Mouse (Mus musculus) gastrocnemius, adult 8-10 months (tissue): ENCODE data around the gene Pde1c. TPM values are rescaled to one million over a fixed set of nuclear protein-coding genes. Genes with fewer than 3 reads are reported as not detected.
"Not testable (repeated sequence)": the region's sequence is repeated elsewhere in the genome, so short reads cannot be mapped to it uniquely, and the experiment has no call there.

ENCODE experiments used
- DNase-seq, 2 experiments: peaks; one replicate each; pipeline ENCODE4 v3.0.0; 2022; ENCODE audit warnings: low spot score in 2 of 2
- total RNA-seq, 4 experiments: library from RNA; stranded (reverse); gene quantifications; 2 replicates each; pipeline ENCODE4 v1.2.4; 2022

Pde1c gene
- under 1 TPM; 0.46 to 0.87 (median 0.68) TPM for total RNA-seq

GRCm38 (mm10) chr6:56568470-56569372 lies at the start of gene Pde1c:
Pde1c (minus strand) TSS chr6:56569103.
- DNase-seq, result no peak

- DNase-seq, result no peak
Observed at GRCm38 (mm10) chr6:56616982-56617613, 48.2 kb upstream of the Pde1c start.

- DNase-seq, result no peak
Observed at GRCm38 (mm10) chr6:56616228-56616981, 47.5 kb upstream of the Pde1c start.

DNA sequence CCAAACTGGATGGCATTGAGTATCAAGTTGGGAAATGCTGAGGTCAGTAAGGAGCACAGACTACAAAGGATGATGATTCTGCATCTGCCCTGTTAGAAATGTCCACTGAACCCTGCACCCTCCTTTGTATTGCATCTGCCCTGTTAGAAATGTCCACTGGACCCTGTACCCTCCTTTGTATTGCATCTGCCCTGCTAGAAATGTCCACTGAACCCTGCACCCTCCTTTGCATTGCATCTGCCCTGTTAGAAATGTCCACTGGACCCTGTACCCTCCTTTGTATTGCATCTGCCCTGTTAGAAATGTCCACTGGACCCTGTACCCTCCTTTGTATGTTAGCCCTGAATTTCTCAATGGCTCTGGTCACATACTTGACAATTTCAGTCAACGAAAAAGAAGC lies 40.6 kb upstream of the Pde1c start:
- DNase-seq, result not testable (repeated sequence)

- DNase-seq, result peak; percentile 19 to 30
Observed at GRCm38 (mm10) chr6:56608277-56608676, 39.4 kb upstream of the Pde1c start.

- DNase-seq, result no peak
Observed at GRCm38 (mm10) chr6:56579568-56579967, 10.7 kb upstream of the Pde1c start.

DNA sequence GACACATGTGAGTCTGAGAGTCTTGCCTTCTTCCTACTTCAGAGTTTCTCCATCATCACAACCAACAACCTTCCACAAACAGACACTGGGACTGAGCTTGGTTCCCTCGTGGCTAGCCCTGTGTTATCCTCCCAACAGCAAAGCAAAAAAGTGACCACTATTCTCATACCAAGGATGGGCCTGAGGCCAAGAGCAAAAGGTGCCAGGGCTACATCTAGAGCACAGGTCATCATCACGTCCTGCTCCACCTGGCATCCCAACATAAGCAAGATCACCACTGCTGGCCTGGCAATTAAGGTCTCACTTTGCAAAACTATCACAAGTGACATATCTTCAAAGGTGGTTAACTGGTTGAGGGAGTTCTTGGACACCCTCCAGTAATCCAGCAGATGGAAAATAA lies 8.0 kb downstream of the Pde1c start:
- DNase-seq, result no peak

DNA sequence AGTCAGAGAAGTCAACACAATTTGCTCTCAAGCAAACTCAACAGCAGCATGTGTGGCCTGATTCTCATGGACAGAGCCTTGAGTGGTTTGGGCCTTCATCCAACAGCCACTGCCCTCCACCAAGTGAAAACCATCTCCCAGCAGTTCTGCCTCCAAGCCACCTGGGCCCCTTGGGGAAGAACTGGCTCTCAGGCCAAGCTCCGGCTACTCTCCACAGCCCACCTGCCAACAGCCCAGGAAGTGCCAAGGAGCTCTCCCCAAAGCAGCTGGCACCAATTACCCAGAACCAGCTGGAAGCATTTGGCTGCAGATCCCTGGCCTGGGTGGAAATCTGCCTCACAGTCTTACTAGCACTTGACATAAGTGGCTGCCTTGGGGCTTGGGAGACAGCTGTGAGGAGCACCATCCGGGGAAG lies 8.4 kb downstream of the Pde1c start:
- DNase-seq, result peak; percentile 33 to 76

- DNase-seq, result no peak
Observed at GRCm38 (mm10) chr6:56558711-56559110, 10.2 kb downstream of the Pde1c start.

DNA sequence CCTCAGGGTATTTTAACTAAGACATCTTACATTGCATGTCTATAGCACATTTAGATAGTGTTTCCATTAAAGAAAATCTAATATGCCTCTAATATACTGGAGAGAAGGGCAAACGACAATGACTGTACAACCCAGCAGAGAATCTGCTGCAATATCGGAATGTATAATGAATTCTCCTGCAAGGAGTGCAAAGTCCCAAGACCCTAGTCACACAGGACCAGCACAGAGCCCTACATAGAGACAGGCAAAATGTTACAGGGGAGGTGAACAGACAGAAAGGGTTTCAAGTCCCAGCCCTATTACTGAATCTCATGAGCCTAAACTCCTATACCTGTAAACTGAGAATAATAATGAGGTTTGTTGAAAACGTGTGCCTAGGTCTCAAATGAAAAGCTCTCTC lies 13.1 kb downstream of the Pde1c start:
- DNase-seq, result no peak

DNA sequence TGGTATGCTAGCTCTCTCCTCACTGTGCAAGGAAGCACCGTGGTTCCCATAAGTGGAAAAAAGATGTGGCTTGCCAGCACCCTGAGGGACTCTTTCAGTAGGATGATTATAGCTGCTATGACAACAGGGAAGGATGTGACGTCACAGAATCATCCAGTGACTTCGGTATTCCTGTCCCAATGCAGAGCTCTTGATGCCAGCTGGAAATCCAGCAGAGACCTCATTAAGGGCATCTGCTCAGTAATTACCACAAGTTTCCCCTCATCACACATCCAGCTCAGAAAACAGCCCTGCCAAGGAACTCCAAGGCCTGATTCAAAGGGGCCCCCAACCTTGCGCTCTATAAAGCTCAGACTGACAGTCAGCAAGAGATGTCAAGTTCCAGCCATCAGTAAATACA lies 13.5 kb downstream of the Pde1c start:
- DNase-seq, result no peak

DNA sequence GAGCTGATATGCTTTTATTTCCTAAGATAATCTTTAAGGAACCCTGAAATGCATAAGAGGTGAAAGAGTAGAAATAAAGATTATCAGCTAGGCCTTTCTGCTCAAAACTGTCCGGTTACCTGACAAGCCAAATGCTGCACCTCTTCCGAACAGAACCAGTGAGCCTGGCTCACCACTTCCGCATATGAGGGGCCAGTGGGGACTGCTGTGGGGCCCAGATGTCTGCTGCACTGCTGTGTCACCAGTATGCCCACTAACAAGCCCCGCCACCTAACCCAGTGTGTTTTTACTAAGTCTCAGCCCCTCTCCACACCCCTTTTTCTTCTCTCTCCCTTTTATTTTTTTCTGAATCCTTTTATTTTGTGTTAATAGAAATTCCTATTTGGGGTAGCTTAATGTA lies 17.9 kb downstream of the Pde1c start:
- no peak for DNase-seq

DNA sequence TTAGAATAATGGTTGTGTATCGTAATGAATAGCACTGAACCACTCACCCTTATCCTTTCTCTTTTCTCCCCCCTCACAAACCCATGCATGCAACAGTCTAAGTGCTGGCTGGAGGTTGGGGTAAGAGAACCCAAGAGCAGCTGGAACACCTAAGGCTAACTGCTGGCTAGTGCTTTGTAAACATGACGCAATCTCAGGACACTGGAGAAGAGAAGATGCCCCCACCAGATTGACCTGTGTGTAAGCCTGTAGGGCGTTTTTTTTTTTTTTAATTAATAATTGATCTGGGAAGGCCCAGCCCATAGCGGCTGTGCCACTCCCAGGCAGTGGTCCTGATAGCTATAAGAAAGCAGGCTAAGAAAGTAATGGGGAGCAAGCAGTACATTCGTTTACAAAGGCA lies 28.7 kb downstream of the Pde1c start:
- no peak for DNase-seq

- DNase-seq, result no peak
Observed at GRCm38 (mm10) chr6:56534653-56535052, 34.2 kb downstream of the Pde1c start.

DNA sequence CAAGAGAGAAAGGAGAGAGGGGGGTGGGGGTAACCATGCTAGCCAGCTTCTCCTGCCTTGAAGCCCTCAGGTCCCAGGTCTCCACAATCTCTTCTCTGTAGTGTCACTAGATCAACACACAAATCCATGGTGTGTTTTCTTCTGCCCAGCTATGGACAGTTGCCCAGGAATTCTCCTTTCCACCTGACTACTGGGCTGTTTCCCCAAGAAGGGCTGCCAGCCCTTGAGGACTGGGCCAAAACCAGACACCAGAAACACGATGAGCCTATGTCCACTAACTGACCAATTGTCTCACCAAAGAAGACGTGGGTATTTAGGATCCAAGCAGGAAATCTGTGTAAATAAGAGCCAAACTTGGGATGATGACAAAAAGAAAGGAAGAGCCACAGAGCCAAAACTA lies 36.6 kb downstream of the Pde1c start:
- DNase-seq, result no peak

GRCm38 (mm10) chr6:56523938-56524866 lies 44.7 kb downstream of the Pde1c start:
- DNase-seq, result no peak

- no peak for DNase-seq
Observed at GRCm38 (mm10) chr6:56489161-56489560, 79.7 kb downstream of the Pde1c start.

DNA sequence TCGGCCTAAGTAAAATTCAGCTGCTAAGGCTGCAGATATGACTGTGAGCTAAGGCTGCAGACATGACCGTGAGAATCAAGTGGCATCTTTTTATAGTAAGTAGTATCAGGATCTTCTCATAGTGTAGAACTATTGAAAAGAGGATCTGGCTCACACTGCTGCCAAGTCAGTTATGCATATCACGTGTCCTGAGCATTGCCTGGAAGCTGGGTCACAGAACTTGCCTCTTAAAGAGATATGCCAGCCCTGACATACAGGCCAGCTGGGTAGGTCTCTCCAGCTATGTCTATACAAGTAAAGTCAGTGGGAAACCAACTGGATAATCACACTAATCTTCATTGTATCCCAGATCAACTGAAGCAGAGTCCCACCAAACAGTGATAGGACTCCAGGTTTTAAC lies 83.8 kb downstream of the Pde1c start:
- no peak for DNase-seq

DNA sequence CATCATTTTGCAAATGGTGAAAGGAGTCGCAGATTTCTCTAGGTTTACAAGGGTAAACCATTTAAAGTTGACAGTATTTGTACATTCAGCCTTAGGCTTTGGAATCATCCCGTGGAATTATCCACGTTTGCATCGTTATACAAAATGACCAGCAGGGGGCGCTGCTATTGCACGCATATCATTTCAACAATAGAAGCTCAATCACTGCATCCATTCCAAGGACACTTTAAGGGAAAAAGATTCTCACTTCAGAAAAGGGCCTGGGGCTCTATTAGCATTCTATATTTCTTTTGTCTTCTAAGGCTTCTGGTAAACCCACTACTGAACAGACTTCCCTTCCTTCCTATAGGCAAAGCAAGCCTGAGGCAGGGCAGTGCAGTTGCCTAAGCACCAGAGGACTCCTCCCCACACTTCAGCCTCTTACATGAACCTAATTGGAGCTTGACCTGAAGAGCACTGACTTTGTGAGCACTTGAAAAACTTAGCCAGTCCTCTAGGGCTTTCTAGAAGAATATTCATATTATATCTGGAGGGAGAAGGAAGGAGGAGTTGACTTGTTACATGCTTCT lies 87.9 kb downstream of the Pde1c start:
- DNase-seq, result no peak

GRCm38 (mm10) chr6:56476581-56476980 lies 92.3 kb downstream of the Pde1c start:
- DNase-seq, result no peak

DNA sequence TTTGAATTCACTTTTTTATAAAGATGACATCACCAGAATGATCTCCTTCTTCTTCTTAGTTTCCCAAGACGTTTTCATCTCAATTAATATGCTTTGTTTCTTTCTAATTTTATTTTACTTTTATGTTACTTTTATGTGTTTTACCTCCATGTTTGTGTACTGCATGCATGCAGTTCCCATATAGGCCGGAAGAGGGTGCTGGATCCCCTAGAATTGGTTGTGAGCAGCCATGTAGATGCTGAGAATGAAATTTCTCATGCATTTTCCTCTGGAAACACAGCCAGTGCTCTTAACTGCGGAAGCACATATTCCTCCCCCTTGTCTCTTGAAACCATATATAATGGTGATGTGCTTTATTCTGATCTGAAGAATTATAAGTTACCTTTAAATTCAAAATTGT lies 110.8 kb downstream of the Pde1c start:
- no peak for DNase-seq
